Mouse (Mus musculus) erythroblast, adult 5-6 weeks (primary cell): Measurements from ENCODE around the gene Cbs. TPM values are rescaled to one million over a fixed set of nuclear protein-coding genes. Genes with fewer than 3 reads are reported as not detected.

ENCODE experiments used
- ATAC-seq: replicated peaks from 2 replicates; pipeline ENCODE4 v1.8.0; 2016; ENCODE audit warnings: moderate number of reproducible peaks, mild to moderate bottlenecking, moderate TSS enrichment, inconsistent platforms; ENCODE audit not compliant: poor library complexity, low FRiP score, severe bottlenecking
- total RNA-seq, 2 experiments: library from RNA; stranded (forward) in 1 of 2; stranded (reverse) in 1 of 2; fragments of 150-400 nt in 1 of 2; fragments of 200-764, 138-1000 nt in 1 of 2; gene quantifications; 2 replicates each; pipeline versions ENCODE4 v1.2.3 to v1.2.4; 2015 to 2017; ENCODE audit warnings: low replicate concordance in 2 of 2

Cbs gene
- total RNA-seq, 2 experiments from 2014 or later = not detected

- ATAC-seq = no peak
These were observed 39.1 kb downstream of the Cbs start for GRCm38 (mm10) chr17:31597957-31598356.

GRCm38 (mm10) chr17:31595077-31595476, 42.0 kb downstream of the Cbs start:
- ATAC-seq = no peak

- ATAC-seq = no peak
These were observed 42.4 kb downstream of the Cbs start for GRCm38 (mm10) chr17:31594590-31594989.

GRCm38 (mm10) chr17:31590846-31591245, 46.2 kb downstream of the Cbs start:
- ATAC-seq = no peak

- no peak for ATAC-seq
These were observed 48.3 kb downstream of the Cbs start for GRCm38 (mm10) chr17:31588726-31589125.

- ATAC-seq = no peak
These were observed 48.9 kb downstream of the Cbs start for GRCm38 (mm10) chr17:31588115-31588514.

- no peak for ATAC-seq
These were observed 53.3 kb downstream of the Cbs start for GRCm38 (mm10) chr17:31583781-31584180.

GRCm38 (mm10) chr17:31583185-31583584, 53.9 kb downstream of the Cbs start:
- ATAC-seq = no peak

GRCm38 (mm10) chr17:31580344-31580743, 56.7 kb downstream of the Cbs start:
- no peak for ATAC-seq

- no peak for ATAC-seq
These were observed 60.5 kb downstream of the Cbs start for GRCm38 (mm10) chr17:31576394-31577175.

GRCm38 (mm10) chr17:31574662-31575061, 62.4 kb downstream of the Cbs start:
- no peak for ATAC-seq

- no peak for ATAC-seq
These were observed 65.3 kb downstream of the Cbs start for GRCm38 (mm10) chr17:31571689-31572088.

GRCm38 (mm10) chr17:31570321-31570925, 66.6 kb downstream of the Cbs start:
- ATAC-seq = no peak

- no peak for ATAC-seq
These were observed 67.3 kb downstream of the Cbs start for GRCm38 (mm10) chr17:31569756-31570155.

GRCm38 (mm10) chr17:31566276-31566675, 70.8 kb downstream of the Cbs start:
- ATAC-seq = no peak

GRCm38 (mm10) chr17:31565141-31566056, 71.6 kb downstream of the Cbs start:
- no peak for ATAC-seq

- no peak for ATAC-seq
These were observed 72.2 kb downstream of the Cbs start for GRCm38 (mm10) chr17:31564858-31565140.

GRCm38 (mm10) chr17:31564015-31564857, 72.8 kb downstream of the Cbs start, which contains the start of gene Pknox1:
Gene Pknox1 (plus strand): TSS chr17:31564734.
- peak; percentile 92 for ATAC-seq

GRCm38 (mm10) chr17:31563632-31564014, 73.4 kb downstream of the Cbs start:
- ATAC-seq = peak; percentile 35
